ENCODE assay signal across 8 mouse cellular contexts in genomic region chr6:29735336-29735688, GRCm38 (mm10). TPM values are rescaled to one million over a fixed set of nuclear protein-coding genes. Genes with fewer than 3 reads are reported as not detected.
DNase-seq lines count a peak whose midpoint lies in the region; ATAC-seq lines count a peak whose summit lies in the region.
"Had no signal": no experiment of that assay in that cellular context is flagged by ENCODE, and none has a peak within 500 bp of the region (broad histone marks: within the 10 kb centered on the region; RNA-seq: fewer than 3 reads in every experiment).

Smo (plus strand) TSS chr6:29735503.

- no peaks in the 10 kb centered on the region for H3K27me3 ChIP-seq in hindbrain, embryonic 11.5 days (ENCODE audit: control insufficient read depth, insufficient read depth, low read length)
- no peaks in the 10 kb centered on the region for H3K27me3 ChIP-seq in stomach, embryonic 14.5 days (ENCODE audit: control insufficient read depth, insufficient read depth, low read length)

- peak within 1 kb of the TSS; percentile 72 for H3K4me3 ChIP-seq in hindbrain, embryonic 11.5 days (ENCODE audit: low read depth, low read length)
- H3K4me3 ChIP-seq in stomach, embryonic 14.5 days (ENCODE audit: low read depth, low read length), result peak within 1 kb of the TSS; percentile 100

- peak; percentile 96 for ATAC-seq in hindbrain, embryonic 11.5 days (ENCODE audit: low FRiP score)
- peak; percentile 98 for ATAC-seq in stomach, embryonic 14.5 days (ENCODE audit: insufficient number of reproducible peaks, insufficient read depth, low FRiP score, low read depth)

- no peaks in the 10 kb centered on the region for H3K9me3 ChIP-seq in hindbrain, embryonic 11.5 days (ENCODE audit: control insufficient read depth, low read length)
- H3K9me3 ChIP-seq in stomach, embryonic 14.5 days (ENCODE audit: control insufficient read depth, low read depth, low read length), result no peaks in the 10 kb centered on the region

- peak within 1 kb of the TSS; percentile 82 for H3K27ac ChIP-seq in hindbrain, embryonic 11.5 days (ENCODE audit: low read depth, low read length)
- peak within 1 kb of the TSS; percentile 99 for H3K27ac ChIP-seq in stomach, embryonic 14.5 days (ENCODE audit: low read length)

- no peaks in the 10 kb centered on the region for H3K4me1 ChIP-seq in hindbrain, embryonic 11.5 days (replicated peaks; ENCODE audit: control insufficient read depth, insufficient read depth, low read length)
- H3K4me1 ChIP-seq in stomach, embryonic 14.5 days (ENCODE audit: control insufficient read depth, insufficient read depth, low read length), result peaks cover 21% of the 10 kb centered on the region

- H3K36me3 ChIP-seq in hindbrain, embryonic 11.5 days (ENCODE audit: control insufficient read depth, insufficient read depth, low read length), result no peaks in the 10 kb centered on the region
- H3K36me3 ChIP-seq in stomach, embryonic 14.5 days (ENCODE audit: control insufficient read depth, insufficient read depth, low read length), result no peaks in the 10 kb centered on the region; the same call in 1 of the 2 replicates

- H3K4me2 ChIP-seq in hindbrain, embryonic 11.5 days (replicated peaks; ENCODE audit: low read depth, low read length), result peak within 1 kb of the TSS; percentile 72
- H3K4me2 ChIP-seq in stomach, embryonic 14.5 days (replicated peaks; ENCODE audit: low read depth, low read length), result peak within 1 kb of the TSS; percentile 75

- WGBS in hindbrain, embryonic 11.5 days, result 0% methylated on average over 19 of the region's 30 CpGs
- under 1% methylated on average over 26 of the region's 30 CpGs for WGBS in stomach, embryonic 14.5 days

- H3K9ac ChIP-seq in hindbrain, embryonic 11.5 days (ENCODE audit: low read depth, low read length), result peak within 1 kb of the TSS; percentile 91
- H3K9ac ChIP-seq in stomach, embryonic 14.5 days (replicated peaks; ENCODE audit: low read depth, low read length), result peak within 1 kb of the TSS; percentile 99

- DNase-seq in NIH3T3 (ENCODE audit: low read depth), result peak; percentile 96
- peak; percentile 59 to 76 for DNase-seq in adrenal gland, postnatal 4 days (ENCODE audit: low spot score in 2 of 2)
- peak; percentile 27 to 34 for DNase-seq in frontal cortex, postnatal 14 days (ENCODE audit: low spot score in 2 of 2)
- DNase-seq in hindbrain, embryonic 11.5 days (ENCODE audit: low spot score), result peak; percentile 88
- DNase-seq in layer of hippocampus, postnatal 25 days (ENCODE audit: extremely low spot score in 1 of 2, low spot score in 1 of 2), result peak; percentile 37 to 47
- peak; percentile 86 to 93 for DNase-seq in lung, postnatal 4 days

RNA-seq across cellular contexts. Expression of gene Smo, which starts in this region (rescaled TPM):
- total RNA-seq in adrenal gland, postnatal 4 days (2021), result 10 to 100 TPM; 88.5 to 94.3 TPM
- 38.6 and 39.3 TPM in 2 replicates for polyA plus RNA-seq in hindbrain, embryonic 11.5 days (2014; fragmentation: Nextera tagmentation; extraction: Ambion mirVana)
- total RNA-seq in layer of hippocampus, postnatal 25 days (2021), result 10 to 100 TPM; 13.6 to 15.7 TPM
- polyA plus RNA-seq in stomach, embryonic 14.5 days (2014; fragmentation: Nextera tagmentation; extraction: Ambion mirVana), result 49.8 and 58.4 TPM in 2 replicates
- total RNA-seq: neutrophil, adult 5-6 weeks had no signal

Comparison
In these comparisons a context has a peak if more than half of its experiments do, and no peak if none do; other contexts are left out.
1. Peak in every context shown above with its lines: DNase-seq, ATAC-seq, H3K4me3 ChIP-seq and H3K27ac ChIP-seq.
2. RNA of gene Smo (total RNA-seq): 88.5 to 94.3 TPM in adrenal gland, postnatal 4 days; 13.6 to 15.7 TPM in layer of hippocampus, postnatal 25 days; every median in the first group is over 4 times any median in the second.
3. DNase-seq: peak in every context shown above with its lines; median percentile 96 in NIH3T3; 90 in lung, postnatal 4 days; 88 in hindbrain, embryonic 11.5 days; 68 in adrenal gland, postnatal 4 days; 42 in layer of hippocampus, postnatal 25 days; 30 in frontal cortex, postnatal 14 days.